Mouse (Mus musculus) bone marrow, adult 2 months (tissue): Measurements from ENCODE around the gene Fggy.

Experiments used
- CTCF ChIP-seq: fragments of 200-500 bp; IDR thresholded peaks from 2 replicates; pipeline ENCODE4 v1.5.1; 2011; ENCODE audit warnings: low read length, control low read depth; ENCODE audit not compliant: control insufficient read depth, insufficient read depth
- POLR2A ChIP-seq: fragments of 200-500 bp; IDR thresholded peaks from 2 replicates; pipeline ENCODE4 v1.6.1; 2011; ENCODE audit warnings: low read depth, mild to moderate bottlenecking, control low read depth, low read length, borderline replicate concordance; ENCODE audit not compliant: control insufficient read depth

DNA sequence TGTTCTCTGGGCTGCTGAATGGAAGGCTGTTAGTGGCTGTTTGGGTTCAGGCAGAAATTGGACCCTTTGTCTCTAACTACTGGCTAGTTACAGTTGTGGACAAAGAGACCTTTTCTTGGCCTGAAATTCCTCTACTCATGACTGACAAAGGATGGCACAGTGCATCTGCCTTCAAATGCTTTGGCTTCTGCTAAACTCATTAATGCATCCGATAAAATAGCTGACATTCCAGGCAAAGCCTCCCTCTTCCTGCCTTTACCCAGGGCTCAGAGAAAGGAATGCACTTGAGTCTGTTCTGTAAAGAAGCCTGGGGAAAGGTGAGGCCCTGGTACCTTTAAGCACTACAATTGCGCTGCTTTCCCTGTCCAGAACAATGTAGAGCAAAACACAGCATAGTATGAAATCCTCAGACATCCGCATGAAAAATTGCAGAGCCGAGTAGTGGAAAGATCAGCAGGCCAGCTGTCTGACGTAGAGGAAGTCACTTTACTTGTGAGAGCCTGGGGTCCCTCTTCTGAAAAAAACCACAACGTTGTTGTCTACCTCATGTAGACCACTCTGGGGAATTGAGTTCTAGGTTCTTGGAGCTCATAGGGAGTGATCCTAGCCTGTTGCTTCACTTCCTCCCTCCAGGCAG lies 288.8 kb downstream of the Fggy start:
- TF ChIP-seq POLR2A = no peak
- no peak for TF ChIP-seq CTCF
